Mouse (Mus musculus) adrenal gland, adult 2 months (tissue): ENCODE results near the gene Prx. TPM values are rescaled to one million over a fixed set of nuclear protein-coding genes. Genes with fewer than 3 reads are reported as not detected.

Source experiments
- DNase-seq: peaks from one replicate; pipeline ENCODE4 v3.0.0; 2021
- polyA plus RNA-seq: library from polyadenylated mRNA; depleted of rRNA; stranded (reverse); fragments of >200 nt; gene quantifications from 2 replicates; pipeline ENCODE4 v1.2.3, GENCODE M21; 2012
- total RNA-seq, 2 experiments: library from RNA; stranded (reverse); gene quantifications; 2 replicates each; pipeline ENCODE4 v1.2.3; 2021

Prx gene
- total and polyA plus RNA-seq, 3 experiments = 1.4 to 4.0 (median 2.2) TPM

DNA sequence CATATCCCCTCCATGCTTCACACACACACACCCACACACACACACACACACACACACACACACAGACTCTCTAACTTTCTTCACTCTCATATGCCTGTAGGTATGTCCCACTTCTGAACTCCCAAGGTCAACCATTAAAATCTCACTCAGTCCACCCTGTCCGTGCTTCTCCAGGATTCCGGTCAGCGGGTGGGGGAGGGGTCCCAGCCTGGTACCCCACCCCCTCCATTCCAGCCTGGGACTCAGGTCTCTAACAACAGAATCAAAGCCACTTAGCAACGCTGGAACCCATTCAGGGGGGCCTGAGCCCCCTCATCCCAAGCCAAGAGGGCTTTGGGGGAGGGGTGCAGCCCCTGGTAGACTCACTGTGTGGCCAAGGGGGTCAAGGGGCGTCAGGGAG is 23.8 kb downstream of the Prx start, which contains the start of gene Hipk4:
TSS of gene Hipk4 (plus strand) at position 301 of the 400 bp plus-strand sequence.
- DNase-seq = no peak

DNA sequence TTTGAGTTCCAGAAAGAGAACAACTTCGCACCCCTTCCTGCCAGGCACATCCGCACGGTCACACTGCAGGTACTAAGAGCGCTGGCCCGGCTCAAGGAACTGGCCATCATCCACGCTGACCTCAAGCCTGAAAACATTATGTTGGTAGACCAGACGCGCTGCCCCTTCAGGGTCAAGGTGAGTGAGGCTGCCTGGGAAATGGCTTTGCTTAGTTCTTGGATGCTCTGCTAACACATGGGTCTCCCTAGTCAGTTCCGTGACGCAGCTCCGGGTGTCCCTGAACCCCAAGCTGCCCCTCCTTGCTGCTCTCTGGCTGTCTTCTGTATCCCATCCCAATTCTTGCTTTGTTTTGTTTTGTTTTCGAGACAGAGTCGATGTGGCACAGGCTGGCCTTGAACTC is 24.7 kb downstream of the Prx start:
- DNase-seq = no peak

DNA sequence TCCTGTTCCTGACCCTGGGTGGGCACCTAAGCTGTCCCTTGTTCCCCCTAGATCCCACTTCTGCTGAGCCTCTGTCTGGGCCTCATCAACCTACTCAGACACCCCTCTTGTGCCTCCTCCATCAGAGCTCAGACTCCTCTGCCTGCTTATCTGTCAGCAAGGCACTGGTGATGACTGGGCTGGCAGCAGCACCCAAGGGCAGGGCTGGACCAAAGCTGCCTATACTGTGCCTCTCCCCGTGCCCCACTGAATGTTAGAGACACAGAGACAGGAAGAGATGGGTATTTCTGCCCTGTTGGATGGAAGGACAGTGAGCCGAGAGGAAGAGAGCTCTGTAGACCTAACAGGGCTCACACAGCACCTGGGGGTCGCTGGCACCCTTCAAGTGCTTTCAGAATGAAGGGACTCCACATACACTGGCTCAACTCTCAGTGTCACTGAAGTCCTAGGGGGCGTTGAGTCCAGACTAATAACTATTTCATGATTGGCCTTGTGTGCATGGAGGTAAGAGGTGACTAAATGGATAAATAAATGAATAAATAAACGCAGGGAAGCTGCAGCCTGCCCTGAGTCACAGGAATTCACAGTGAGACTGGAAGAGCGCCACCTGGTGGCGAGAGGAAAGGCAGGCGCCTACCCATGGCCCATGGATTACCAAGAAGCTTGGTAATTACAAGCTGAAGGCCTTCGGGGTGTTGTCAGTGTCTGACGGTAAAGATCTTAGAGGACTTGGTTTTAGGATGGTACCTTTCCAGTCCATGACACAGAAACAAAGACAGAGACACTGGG is 27.1 kb downstream of the Prx start:
- DNase-seq = peak; percentile 74

DNA sequence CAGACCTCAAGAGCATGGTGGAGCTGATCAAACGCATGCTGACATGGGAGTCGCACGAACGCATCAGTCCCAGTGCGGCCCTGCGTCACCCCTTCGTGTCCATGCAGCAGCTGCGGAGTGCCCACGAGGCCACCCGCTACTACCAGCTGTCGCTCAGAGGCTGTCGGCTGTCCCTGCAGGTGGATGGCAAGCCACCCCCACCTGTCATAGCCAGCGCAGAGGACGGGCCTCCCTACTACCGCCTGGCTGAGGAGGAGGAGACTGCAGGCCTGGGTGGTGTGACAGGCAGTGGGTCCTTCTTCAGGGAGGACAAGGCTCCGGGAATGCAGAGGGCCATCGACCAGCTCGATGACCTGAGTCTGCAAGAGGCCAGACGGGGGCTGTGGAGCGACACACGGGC is 29.9 kb downstream of the Prx start:
- DNase-seq = no peak

DNA sequence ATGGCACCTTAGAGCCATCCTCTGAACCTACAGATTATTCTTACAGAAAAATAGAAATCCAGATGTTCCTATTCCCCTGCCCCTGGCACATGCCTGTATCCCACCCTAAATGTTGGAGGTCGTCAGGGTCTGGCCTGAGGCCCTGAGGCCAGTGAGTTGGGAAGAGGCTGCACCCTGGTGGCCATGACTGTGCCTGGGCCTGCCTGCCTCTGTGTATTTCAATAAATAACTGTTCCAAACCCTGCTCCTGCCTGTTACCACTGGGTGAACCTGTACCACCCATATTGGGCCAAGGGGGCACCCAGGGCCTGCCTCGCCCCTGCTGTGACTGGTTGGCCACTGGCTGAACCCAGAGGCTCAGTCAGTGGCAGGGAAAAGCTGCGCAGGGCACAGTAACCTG is 31.8 kb downstream of the Prx start:
- DNase-seq = no peak

DNA sequence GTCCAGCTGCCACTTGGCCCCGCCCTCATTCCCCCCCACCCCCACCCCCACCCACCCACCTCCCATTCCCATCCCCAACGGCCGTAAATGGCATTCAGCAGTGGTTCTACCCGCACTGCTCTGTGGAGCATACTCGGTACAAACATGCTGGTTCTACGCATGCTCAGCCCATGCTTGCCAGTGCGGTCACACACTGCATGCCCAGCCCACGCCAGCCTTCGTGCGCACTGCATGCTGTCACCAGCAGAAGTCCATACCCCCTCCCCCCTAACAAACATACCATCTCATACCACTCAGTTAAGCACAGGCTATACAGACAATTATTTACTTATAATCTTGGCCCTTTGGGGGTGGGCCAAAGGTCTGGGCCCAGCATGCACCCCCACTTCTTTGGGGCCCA is 32.6 kb downstream of the Prx start:
- DNase-seq = no peak

DNA sequence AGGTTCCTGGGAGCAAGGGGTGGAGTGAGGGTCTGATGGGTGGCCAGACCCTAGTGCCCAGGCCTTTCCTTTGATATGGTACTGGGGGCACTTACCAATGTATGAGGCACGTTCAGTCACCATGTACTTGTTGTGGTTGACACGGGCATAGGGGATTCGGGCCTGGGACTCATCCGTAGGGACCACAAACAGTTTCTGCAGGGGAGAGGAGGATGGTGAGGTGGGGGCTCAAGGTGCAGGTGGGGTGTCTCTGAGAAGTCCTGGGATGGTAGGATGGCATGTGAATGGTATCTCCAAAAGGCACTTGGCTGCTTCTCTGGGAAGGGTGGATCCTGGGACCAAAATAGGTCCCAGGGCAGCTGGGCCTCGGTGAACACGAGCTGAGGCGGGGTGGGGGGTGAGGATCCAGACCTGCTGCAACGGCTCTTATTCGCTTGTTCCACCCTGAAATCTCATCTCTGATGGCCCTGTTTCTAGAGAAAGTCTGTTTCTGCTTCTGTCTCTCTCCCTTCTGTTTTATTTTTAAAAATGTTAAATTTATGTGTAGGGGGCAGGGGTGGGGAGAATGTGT is 33.4 kb downstream of the Prx start:
- no peak for DNase-seq

DNA sequence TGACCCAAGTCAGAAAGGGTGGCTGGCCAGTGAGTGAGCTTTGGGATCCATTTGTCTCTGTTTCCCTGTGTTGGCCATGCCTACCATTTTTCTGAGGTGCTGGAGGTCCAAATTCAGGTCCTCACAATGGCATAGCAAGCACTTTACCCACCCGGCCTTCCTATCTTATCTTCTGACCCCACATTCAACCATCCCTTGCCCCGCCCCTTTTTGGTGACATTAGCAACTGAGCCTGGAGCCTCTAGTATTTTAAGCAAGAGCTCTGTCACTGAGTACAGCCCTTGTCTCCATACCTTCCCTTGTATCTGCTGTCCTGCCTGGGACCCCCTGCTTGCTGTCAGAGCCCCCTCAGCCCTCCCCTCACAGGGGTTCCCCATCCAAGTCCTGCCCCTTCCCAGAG is 36.3 kb downstream of the Prx start:
- no peak for DNase-seq

DNA sequence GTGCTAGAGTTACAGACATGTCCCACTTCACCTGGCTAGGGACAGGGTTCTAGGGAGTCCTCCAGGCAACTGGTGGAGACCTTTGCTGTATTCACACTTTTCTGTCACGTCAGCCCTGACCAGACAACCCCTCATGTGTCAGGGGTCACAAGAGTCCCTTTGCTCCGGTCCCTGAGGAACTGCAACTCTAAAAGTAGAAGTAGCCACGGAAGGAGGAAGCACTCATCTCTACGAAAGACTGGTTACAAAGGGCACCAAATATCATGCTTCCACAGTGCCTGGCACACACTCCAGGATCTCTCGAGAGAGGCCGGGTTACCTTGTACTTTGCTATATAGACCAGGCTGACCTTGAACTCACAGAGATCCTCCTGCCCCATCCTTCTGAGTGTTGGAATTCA is 37.5 kb downstream of the Prx start:
- DNase-seq = no peak

DNA sequence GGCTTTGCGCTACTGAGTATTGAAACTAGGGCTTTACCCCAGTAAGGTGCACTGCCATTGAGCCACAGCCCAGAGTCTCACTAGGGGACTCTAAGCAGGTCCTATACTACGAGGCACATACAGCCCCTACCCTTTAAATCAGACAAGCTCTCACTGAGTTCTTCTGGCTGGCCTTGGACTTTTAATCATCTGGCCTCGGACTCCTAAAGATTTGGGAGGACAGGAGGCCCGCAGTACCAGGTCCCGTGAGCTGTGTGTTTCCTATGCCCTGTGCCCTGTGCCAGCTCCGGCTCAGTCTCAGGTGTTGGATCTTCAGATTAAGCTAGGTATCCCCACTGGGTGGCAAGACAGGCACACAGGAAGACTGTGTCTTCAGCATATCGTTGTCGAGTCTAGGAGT is 38.9 kb downstream of the Prx start:
- peak; percentile 50 for DNase-seq

DNA sequence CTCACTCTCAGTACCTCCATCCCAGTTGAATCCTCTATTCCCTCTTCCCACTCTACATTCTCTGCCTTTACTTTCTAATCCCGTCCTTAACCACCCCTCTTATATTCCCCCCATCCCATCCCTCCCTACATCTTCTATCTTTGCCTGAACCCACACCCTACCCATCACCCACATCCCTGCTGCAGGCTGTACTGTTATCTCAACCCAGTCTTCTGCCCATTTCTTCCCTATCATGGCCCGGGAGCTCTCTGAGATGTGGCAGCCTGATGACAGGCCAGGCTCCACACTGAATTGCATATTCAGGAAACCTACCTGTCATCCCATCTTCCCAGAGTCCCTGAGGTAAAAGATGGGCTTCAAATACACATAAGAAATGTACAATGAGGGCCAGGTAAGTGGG is 39.7 kb downstream of the Prx start:
- no peak for DNase-seq

DNA sequence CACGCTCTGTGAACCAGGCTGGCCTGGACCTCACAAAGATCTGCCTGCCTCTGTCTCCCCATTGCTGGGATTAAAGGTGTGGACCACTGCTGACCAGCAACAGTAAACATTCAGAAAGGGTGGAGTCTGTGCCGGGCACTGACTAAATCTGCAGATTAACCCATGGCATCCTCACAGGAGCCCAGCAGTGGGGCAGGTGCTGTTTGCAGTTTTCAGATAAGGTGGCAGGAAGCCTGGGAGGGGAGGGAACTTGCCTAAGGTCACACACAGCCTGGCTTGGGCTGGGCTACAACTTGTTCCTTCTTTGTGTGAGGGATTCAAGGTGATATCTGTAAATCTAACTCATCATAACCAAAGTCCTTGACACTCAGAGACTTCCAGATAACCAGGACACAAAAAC is 41.4 kb downstream of the Prx start:
- no peak for DNase-seq

DNA sequence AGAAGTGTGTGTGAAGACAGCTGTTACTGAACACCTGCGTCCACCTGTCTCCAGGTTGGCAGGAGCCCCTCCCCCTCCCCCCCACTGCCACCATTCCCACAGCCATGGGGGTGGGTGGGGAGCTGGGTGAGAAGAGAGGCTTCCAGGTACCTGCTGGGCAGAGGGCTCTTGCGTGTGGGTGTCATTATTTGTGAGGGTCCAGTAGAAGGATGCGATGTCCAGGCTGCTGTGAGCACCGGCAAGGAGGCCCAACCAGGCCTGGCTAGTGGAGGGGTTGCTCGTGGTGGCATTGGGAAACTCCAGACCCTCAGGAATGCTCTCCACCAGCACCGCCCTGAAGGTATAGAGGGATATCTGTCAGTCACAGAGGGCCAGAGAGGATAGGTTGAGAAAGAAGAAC is 41.8 kb downstream of the Prx start:
- no peak for DNase-seq

DNA sequence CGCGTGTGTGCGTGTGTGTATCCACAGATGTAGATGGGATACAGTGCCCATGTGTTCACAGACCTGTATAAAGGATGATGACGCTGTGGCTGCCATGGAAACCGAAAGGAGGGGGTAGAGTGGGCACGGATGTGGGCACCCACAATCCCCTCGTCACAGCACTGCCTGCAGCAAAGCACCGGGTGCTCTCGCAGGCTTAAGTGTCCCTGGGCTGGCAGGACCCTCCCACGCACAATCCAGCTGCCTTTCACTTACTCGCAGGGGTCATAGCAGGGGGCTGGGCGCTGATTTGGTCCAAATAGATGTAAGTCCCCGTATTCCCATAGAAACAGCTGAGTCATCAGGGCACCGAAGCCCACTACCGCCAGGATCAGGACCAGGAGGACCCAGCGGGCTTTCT is 42.3 kb downstream of the Prx start:
- DNase-seq = peak; percentile 37

DNA sequence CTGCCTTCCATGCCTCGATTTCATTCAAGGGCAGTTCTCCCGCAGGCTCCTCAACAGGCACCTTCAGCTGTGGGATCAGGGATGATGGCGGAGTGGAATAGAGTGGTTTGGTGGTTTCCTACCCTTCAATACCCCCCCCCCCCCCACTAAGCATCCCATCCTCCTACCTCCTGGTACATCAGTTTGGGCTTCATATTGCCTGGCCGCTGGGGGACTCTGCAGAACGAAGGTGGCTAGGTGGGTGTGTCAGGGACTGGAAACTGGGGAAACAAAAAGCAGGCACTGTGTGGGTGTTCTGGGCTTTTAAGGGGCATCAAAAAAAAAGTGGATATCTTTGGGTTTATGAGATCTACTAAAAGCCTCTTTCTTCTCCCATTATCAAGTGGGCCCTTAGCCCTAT is 42.8 kb downstream of the Prx start:
- no peak for DNase-seq

DNA sequence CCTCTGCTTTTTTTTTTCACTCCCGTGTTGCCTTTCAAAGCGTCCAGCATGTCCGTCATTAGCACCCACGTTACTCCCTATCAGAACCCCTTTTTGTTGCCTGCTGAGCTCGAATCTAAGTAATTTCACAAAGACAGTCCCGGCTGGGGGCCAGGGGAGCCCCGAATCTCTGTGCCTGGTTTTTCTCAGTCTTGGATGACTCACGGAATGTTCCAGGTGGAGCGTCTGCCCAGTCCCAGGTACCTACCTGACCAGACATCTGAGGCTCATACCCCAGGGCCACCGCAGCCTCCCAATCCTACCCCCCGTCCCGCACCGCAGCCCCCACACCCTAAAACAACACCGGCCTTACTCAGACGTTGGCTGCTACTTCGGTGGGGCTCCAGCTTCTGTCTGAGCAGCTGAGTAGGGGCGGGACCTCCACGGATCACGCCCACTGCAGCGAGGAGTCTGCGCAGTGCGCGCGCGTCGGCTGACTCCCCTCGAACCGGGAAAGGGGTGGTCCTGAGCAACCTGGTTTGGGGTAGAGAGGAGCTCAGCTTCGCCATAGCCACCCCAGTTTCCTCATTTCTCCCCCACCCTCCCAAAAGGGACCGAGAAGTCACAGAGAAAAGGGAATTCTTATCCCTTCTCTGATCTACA is 43.4 kb downstream of the Prx start:
- DNase-seq = peak; percentile 88

DNA sequence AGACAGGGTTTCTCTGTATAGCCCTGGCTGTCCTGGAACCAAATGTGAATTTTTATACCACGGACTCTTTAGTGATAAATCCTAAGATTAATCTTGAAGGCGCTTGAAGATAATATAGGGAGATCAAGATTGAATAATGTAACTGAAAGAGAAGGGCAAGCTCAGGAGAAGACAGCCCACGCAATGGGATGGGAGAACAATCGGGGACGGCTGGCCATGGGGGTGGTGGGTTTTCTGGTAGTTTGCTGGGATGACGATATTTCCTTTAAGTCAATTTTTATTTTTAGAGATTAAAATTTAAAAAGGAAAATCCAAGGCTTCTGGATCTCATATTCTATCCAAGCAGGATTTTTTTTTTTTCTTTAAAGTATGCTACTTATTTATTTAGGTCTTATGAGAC is 43.9 kb downstream of the Prx start:
- no peak for DNase-seq

DNA sequence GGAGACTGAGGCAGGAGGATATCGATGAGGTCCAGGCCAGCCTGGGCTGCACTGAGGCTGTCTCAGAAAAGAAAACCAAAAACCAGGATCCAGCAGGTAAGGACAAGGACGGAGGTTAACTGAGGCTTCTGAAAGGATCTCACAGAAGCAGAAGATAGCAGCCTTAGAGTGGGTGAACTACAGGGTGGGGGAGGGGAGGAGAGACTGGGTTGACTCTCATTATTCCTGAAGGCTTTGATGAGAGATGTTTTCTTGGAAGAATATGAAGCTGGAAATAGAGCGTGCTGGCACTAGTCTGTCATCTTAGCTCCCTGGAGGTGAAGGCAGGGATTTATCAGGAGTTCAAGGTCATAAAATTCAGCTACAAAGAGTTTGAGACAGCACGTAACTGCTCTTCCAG is 44.7 kb downstream of the Prx start:
- no peak for DNase-seq

DNA sequence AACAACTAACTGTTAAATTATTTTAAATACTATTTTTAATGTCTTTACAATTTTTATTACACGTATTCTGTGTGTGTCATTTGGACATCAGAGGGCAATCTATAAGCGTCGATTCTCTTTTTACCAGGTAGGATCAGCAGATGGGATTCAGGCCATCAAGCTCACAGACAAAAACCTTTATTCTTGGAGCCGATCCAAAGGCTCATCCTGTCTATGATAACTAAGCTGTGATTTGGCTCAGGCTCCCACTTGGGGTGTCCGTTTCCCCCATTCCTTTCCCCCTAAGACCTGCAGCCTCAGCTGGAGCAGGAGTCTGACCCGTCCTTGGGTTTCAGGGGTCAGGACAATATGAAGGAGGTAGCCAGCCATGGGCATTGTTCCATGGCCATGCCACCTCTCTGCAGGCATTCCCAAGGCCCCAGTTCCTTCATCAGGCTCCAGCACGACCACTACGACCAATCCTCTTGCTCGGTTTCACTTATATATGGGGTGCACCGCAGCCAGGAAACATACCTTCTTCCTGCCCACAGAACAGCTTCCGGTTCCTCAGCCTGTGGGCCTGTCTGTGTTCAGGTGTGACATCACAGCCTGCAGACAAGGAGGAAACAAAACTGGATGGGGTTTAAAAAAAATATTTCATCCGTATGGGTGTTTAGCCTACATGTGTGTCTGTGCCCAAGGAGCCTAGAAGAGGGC is 45.7 kb downstream of the Prx start:
- no peak for DNase-seq

DNA sequence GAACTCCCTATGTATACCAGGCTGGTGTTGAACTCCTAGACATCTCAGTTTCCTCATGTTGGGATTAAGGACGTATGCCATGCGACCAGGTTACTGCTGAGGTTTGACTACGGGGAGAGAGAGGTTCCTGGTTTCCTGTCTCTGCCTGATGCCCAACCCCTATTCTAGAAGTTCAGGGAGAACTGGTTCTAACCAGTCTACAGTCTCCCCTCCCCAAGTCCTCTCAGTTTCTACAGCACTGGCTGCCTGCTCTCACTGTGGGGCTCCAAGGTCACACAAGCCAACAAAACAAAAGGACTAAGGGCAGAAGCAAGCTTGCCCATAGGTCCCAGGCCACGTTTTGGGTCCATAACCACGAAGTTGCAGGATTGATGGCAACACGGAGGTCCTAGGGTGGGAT is 50.5 kb downstream of the Prx start:
- no peak for DNase-seq

DNA sequence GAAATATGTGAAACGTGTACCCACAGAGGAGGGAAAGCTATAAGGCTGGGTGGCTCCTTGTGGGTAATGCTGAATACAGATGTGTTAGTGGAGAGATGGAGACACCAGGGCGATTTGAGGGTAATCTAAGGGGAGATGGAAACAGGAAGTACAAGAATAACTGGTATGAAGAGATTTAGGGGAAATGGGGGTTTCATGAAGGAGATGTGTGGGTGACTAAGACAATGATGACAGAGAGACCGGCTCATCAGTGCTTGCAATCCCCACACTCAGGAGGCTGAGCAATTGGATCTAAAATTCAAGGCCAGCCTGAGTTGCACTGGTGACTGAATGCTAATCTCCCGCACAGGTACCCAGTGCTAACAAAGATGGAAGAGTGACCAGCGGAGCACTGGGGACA is 52.9 kb downstream of the Prx start:
- peak; percentile 36 for DNase-seq

DNA sequence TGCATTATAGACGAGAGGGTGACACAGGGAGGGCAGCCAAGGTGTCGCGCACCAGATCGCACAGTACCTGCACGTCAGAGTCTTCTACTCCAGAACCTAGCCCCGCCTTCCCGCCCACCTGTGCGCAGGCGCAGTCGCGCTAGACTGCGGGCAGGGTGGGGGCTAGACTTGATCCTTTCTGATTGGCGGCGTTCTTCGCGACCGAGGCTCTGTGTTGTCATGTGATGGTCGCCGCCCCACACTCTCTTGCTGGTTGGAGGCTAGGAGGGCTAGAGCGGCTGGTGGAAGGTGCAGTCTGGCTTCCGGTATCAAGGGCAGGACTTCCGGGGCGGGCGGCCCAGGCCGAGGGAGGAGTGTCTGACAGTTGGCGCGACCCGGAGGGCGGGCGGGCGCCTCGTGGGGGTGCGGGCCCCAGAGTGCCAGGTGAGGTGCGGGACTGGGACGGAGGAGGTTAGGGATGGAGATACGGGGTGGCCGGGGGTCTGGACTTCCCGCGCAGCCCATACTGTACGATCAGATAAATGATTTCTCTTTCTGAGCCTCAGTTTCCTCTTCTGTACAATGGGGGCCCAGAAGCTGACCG is 53.9 kb downstream of the Prx start, which contains the start of the genes Pld3 and 2310022A10Rik:
TSS of gene Pld3 (minus strand) at position 288 of the 583 bp plus-strand sequence.
TSS of gene 2310022A10Rik (plus strand) at position 303 of the 583 bp plus-strand sequence.
- peak; percentile 96 for DNase-seq
